Mouse (Mus musculus) heart, adult 2 months (tissue): ENCODE results near the gene Ip6k1.
A peak's percentile ranks its signal among the peaks of the same experiment; 100 is the strongest.

Experiments
- CTCF ChIP-seq: fragments of 200-600 bp; IDR thresholded peaks from 2 replicates; pipeline ENCODE4 v1.8.1; 2022; ENCODE audit warnings: antibody characterized with exemption, mild to moderate bottlenecking, moderate library complexity
- POLR2A ChIP-seq: fragments of 200-500 bp; IDR thresholded peaks from 2 replicates; pipeline ENCODE4 v1.6.1; 2011; ENCODE audit warnings: mild to moderate bottlenecking, low read depth, low read length, control low read depth; ENCODE audit not compliant: insufficient read depth

GRCm38 (mm10) chr9:108027867-108028266 lies 25.6 kb downstream of the Ip6k1 start:
- TF ChIP-seq POLR2A: no peak
- TF ChIP-seq CTCF: peak; percentile 28; the same call in 1 of the 2 replicates
